Mouse (Mus musculus) E14TG2a.4 (cell line): ENCODE data around the gene Aox4.

Experiments
- CTCF ChIP-seq: conservative IDR thresholded peaks from 2 replicates; pipeline ENCODE4 v1.5.1; 2014; ENCODE audit warnings: low read length
- POU5F1 ChIP-seq: IDR thresholded peaks from 2 replicates; pipeline ENCODE4 v1.6.1; 2014; ENCODE audit warnings: low read length, borderline replicate concordance

GRCm38 (mm10) chr1:58291394-58292300, 81.5 kb downstream of the Aox4 start:
- TF ChIP-seq CTCF = no peak
- no peak for TF ChIP-seq POU5F1
